Comparison of ENCODE assay signal across 23 mouse cellular contexts in the genomic region with DNA sequence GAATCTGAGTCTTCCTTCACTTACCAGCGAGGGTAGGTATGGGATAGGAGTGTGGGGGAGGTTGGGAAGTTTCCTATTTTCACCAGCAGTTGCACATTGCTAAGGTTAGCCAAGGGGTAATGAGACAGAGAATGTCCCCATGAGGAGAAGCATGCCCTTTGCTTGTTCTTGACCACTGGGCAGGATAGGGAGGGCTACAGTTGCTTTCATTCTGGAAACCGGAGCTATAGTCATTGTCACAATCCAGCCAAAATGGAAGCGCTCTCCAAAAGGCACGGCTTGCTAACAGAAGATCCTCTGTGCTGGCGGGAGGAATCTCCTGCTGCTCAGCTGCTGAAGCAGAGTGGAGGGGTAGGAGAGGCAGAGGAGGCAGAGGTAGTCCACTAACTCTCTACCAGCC.
A peak's percentile ranks its signal among the peaks of the same experiment; 100 is the strongest.
DNase-seq lines count a peak whose midpoint lies in the region; ATAC-seq lines count a peak whose summit lies in the region.
"Had no signal": no experiment of that assay in that cellular context is flagged by ENCODE, and none has a peak within 500 bp of the region (broad histone marks: within the 10 kb centered on the region; RNA-seq: fewer than 3 reads in every experiment).

No protein-coding gene starts in this region.

- H3K9me3 ChIP-seq in heart, embryonic 12.5 days (replicated peaks) = no peaks in the 10 kb centered on the region
- no peaks in the 10 kb centered on the region for H3K9me3 ChIP-seq in midbrain, embryonic 11.5 days (ENCODE audit: control insufficient read depth, low read length)
- H3K9me3 ChIP-seq in midbrain, embryonic 15.5 days = no peaks in the 10 kb centered on the region
- H3K9me3 ChIP-seq in hindbrain, embryonic 15.5 days = no peaks in the 10 kb centered on the region
- H3K9me3 ChIP-seq in neural tube, embryonic 15.5 days (replicated peaks) = no peaks in the 10 kb centered on the region
- H3K9me3 ChIP-seq: embryonic facial prominence, embryonic 15.5 days; forebrain, embryonic 10.5 days; limb, embryonic 15.5 days; liver, embryonic 15.5 days; midbrain, embryonic 12.5 days; neural tube, embryonic 12.5 days; stomach, embryonic 15.5 days had no signal

- no peak overlapping the region for H3K9ac ChIP-seq in heart, embryonic 12.5 days
- no peak overlapping the region for H3K9ac ChIP-seq in midbrain, embryonic 11.5 days (ENCODE audit: low read length)
- H3K9ac ChIP-seq in midbrain, embryonic 15.5 days = no peak overlapping the region
- no peak overlapping the region for H3K9ac ChIP-seq in hindbrain, embryonic 15.5 days
- no peak overlapping the region for H3K9ac ChIP-seq in neural tube, embryonic 15.5 days (replicated peaks)
- H3K9ac ChIP-seq: embryonic facial prominence, embryonic 15.5 days; limb, embryonic 15.5 days; liver, embryonic 15.5 days; midbrain, embryonic 12.5 days; neural tube, embryonic 12.5 days; stomach, embryonic 15.5 days had no signal

- no peak overlapping the region for H3K27ac ChIP-seq in heart, embryonic 12.5 days (ENCODE audit: poor library complexity, severe bottlenecking)
- H3K27ac ChIP-seq in midbrain, embryonic 11.5 days (ENCODE audit: low read depth, low read length) = no peak overlapping the region
- no peak overlapping the region for H3K27ac ChIP-seq in midbrain, embryonic 15.5 days
- H3K27ac ChIP-seq in hindbrain, embryonic 15.5 days (replicated peaks) = no peak overlapping the region
- H3K27ac ChIP-seq in neural tube, embryonic 15.5 days (replicated peaks) = no peak overlapping the region
- H3K27ac ChIP-seq: embryonic facial prominence, embryonic 15.5 days; forebrain, embryonic 10.5 days; limb, embryonic 15.5 days; liver, embryonic 15.5 days; macrophage; midbrain, embryonic 12.5 days; neural tube, embryonic 12.5 days; stomach, embryonic 15.5 days had no signal

- intact Hi-C loops in heart, postnatal 25 days (cut with DNase I) = no loop called here

- no peaks in the 10 kb centered on the region for H3K36me3 ChIP-seq in heart, embryonic 12.5 days
- H3K36me3 ChIP-seq in midbrain, embryonic 11.5 days (ENCODE audit: control insufficient read depth, insufficient read depth, low read length) = no peaks in the 10 kb centered on the region
- H3K36me3 ChIP-seq in midbrain, embryonic 15.5 days (replicated peaks) = no peaks in the 10 kb centered on the region
- H3K36me3 ChIP-seq in hindbrain, embryonic 15.5 days = no peaks in the 10 kb centered on the region
- H3K36me3 ChIP-seq in neural tube, embryonic 15.5 days = no peaks in the 10 kb centered on the region
- H3K36me3 ChIP-seq: embryonic facial prominence, embryonic 15.5 days; forebrain, embryonic 10.5 days; limb, embryonic 15.5 days; liver, embryonic 15.5 days; midbrain, embryonic 12.5 days; neural tube, embryonic 12.5 days; stomach, embryonic 15.5 days had no signal

- H3K4me1 ChIP-seq in heart, embryonic 12.5 days (replicated peaks) = no peaks in the 10 kb centered on the region
- H3K4me1 ChIP-seq in midbrain, embryonic 11.5 days (ENCODE audit: control insufficient read depth, insufficient read depth, low read length) = no peaks in the 10 kb centered on the region
- no peaks in the 10 kb centered on the region for H3K4me1 ChIP-seq in midbrain, embryonic 15.5 days
- no peaks in the 10 kb centered on the region for H3K4me1 ChIP-seq in hindbrain, embryonic 15.5 days (replicated peaks)
- H3K4me1 ChIP-seq in neural tube, embryonic 15.5 days = no peaks in the 10 kb centered on the region
- H3K4me1 ChIP-seq: embryonic facial prominence, embryonic 15.5 days; limb, embryonic 15.5 days; liver, embryonic 15.5 days; midbrain, embryonic 12.5 days; neural tube, embryonic 12.5 days; stomach, embryonic 15.5 days had no signal

- no peaks in the 10 kb centered on the region for H3K27me3 ChIP-seq in heart, embryonic 12.5 days (replicated peaks)
- no peaks in the 10 kb centered on the region for H3K27me3 ChIP-seq in midbrain, embryonic 11.5 days (ENCODE audit: control insufficient read depth, insufficient read depth, low read length)
- no peaks in the 10 kb centered on the region for H3K27me3 ChIP-seq in midbrain, embryonic 15.5 days (replicated peaks)
- no peaks in the 10 kb centered on the region for H3K27me3 ChIP-seq in hindbrain, embryonic 15.5 days
- H3K27me3 ChIP-seq in neural tube, embryonic 15.5 days (replicated peaks) = no peaks in the 10 kb centered on the region
- H3K27me3 ChIP-seq: limb, embryonic 15.5 days; liver, embryonic 15.5 days; midbrain, embryonic 12.5 days; neural tube, embryonic 12.5 days; stomach, embryonic 15.5 days had no signal

- no peak for DNase-seq in heart, postnatal 25 days (ENCODE audit: low spot score)
- DNase-seq in midbrain, embryonic 11.5 days (ENCODE audit: low spot score, missing footprints) = peak; percentile 82
- DNase-seq: cerebellum, adult 2 months; gastrocnemius, postnatal 10 days; heart, adult 11 months; kidney, adult 9 months; kidney, postnatal 25 days; right cerebral cortex, postnatal 14 days; spleen, adult 18-20 months; thymus, adult 18-20 months had no signal

- no peak overlapping the region for H3K4me3 ChIP-seq in heart, embryonic 12.5 days
- no peak overlapping the region for H3K4me3 ChIP-seq in midbrain, embryonic 11.5 days (ENCODE audit: low read depth, low read length)
- H3K4me3 ChIP-seq in midbrain, embryonic 15.5 days = no peak overlapping the region
- no peak overlapping the region for H3K4me3 ChIP-seq in hindbrain, embryonic 15.5 days
- H3K4me3 ChIP-seq in neural tube, embryonic 15.5 days (replicated peaks) = no peak overlapping the region
- H3K4me3 ChIP-seq: embryonic facial prominence, embryonic 15.5 days; forebrain, embryonic 10.5 days; limb, embryonic 15.5 days; liver, embryonic 15.5 days; midbrain, embryonic 12.5 days; neural tube, embryonic 12.5 days; stomach, embryonic 15.5 days had no signal

- ATAC-seq in heart, embryonic 12.5 days (ENCODE audit: insufficient number of reproducible peaks, low FRiP score) = no peak
- ATAC-seq in midbrain, embryonic 11.5 days (ENCODE audit: low FRiP score) = no peak
- no peak for ATAC-seq in midbrain, embryonic 15.5 days (replicated peaks)
- no peak for ATAC-seq in hindbrain, embryonic 15.5 days (ENCODE audit: low FRiP score, low read depth)
- no peak for ATAC-seq in neural tube, embryonic 15.5 days (ENCODE audit: low FRiP score)
- ATAC-seq in erythroid progenitor cell, adult 5-6 weeks (replicated peaks; ENCODE audit: low FRiP score, poor library complexity, severe bottlenecking) = no peak

- H3K4me2 ChIP-seq in heart, embryonic 12.5 days = peak overlapping the region; percentile 41; the same call in 1 of the 2 replicates
- no peak overlapping the region for H3K4me2 ChIP-seq in midbrain, embryonic 11.5 days
- H3K4me2 ChIP-seq in midbrain, embryonic 15.5 days = no peak overlapping the region
- H3K4me2 ChIP-seq in hindbrain, embryonic 15.5 days = 0 out of 2 replicates have a peak overlapping the region, but pooled peaks have one; percentile 10
- peak overlapping the region; percentile 23; the same call in 1 of the 2 replicates for H3K4me2 ChIP-seq in neural tube, embryonic 15.5 days
- H3K4me2 ChIP-seq: embryonic facial prominence, embryonic 15.5 days; limb, embryonic 15.5 days; liver, embryonic 15.5 days; midbrain, embryonic 12.5 days; neural tube, embryonic 12.5 days; stomach, embryonic 15.5 days had no signal

- 19% methylated on average over 5 of the region's 5 CpGs for WGBS in heart, embryonic 12.5 days
- WGBS in midbrain, embryonic 11.5 days = 21% methylated on average over 5 of the region's 5 CpGs
- 20% methylated on average over 5 of the region's 5 CpGs for WGBS in midbrain, embryonic 15.5 days
- 13% methylated on average over 5 of the region's 5 CpGs for WGBS in hindbrain, embryonic 15.5 days
- WGBS in neural tube, embryonic 15.5 days = 34% methylated on average over 5 of the region's 5 CpGs

Comparison
In these comparisons a context has a peak if more than half of its experiments do, and no peak if none do; other contexts are left out.
1. H3K4me2 ChIP-seq: peak in heart, embryonic 12.5 days (single experiment), hindbrain, embryonic 15.5 days (single experiment) and neural tube, embryonic 15.5 days (single experiment); none in midbrain, embryonic 11.5 days (single experiment) and midbrain, embryonic 15.5 days (single experiment).